Mouse (Mus musculus): Measurements from ENCODE around the gene Gm20715.

- TF ChIP-seq CTCF (IDR thresholded peaks at IDR 0.05; ENCODE audit: low read depth, low read length) (no peak), POLR2A (IDR thresholded peaks at IDR 0.05; ENCODE audit: borderline replicate concordance, low read depth, low read length) (no peak)
These were observed 47.6 kb upstream of the Gm20715 start for GRCm38 (mm10) chr7:6362268-6363046.

Measured in bone marrow macrophage, adult 2 months (primary cell).